Mouse (Mus musculus) lung, embryonic 15.5 days (tissue): ENCODE data around the gene Wbp11. TPM values are rescaled to one million over a fixed set of nuclear protein-coding genes. Genes with fewer than 3 reads are reported as not detected.

Experiments
- ATAC-seq: fragments of 200-750 bp; cut with Nextera tagmentation; 2 replicates; pipeline ENCODE4 v1.8.0; 2017; ENCODE audit warnings: moderate number of reproducible peaks, borderline replicate concordance; ENCODE audit not compliant: low FRiP score, low TSS enrichment; ENCODE audit errors: extremely low read depth
- H3K27ac ChIP-seq: fragments of 300-500 bp; sonication (generic); 2 replicates; pipeline ENCODE4 v1.5.1; 2015; ENCODE audit warnings: moderate library complexity, mild to moderate bottlenecking, inconsistent platforms
- H3K27me3 ChIP-seq: fragments of 300-500 bp; sonication (generic); 2 replicates; pipeline ENCODE4 v1.6.1; 2015; ENCODE audit warnings: inconsistent platforms
- H3K36me3 ChIP-seq: fragments of 300-500 bp; sonication (generic); 2 replicates; pipeline ENCODE4 v1.6.1; 2015; ENCODE audit warnings: inconsistent platforms
- H3K4me1 ChIP-seq: fragments of 300-500 bp; sonication (generic); 2 replicates; pipeline ENCODE4 v1.6.1; 2015; ENCODE audit warnings: inconsistent platforms
- H3K4me2 ChIP-seq: fragments of 300-500 bp; sonication (generic); 2 replicates; pipeline ENCODE4 v1.6.1; 2015; ENCODE audit warnings: inconsistent platforms, mild to moderate bottlenecking, moderate library complexity
- H3K4me3 ChIP-seq: fragments of 300-500 bp; sonication (generic); 2 replicates; pipeline ENCODE4 v1.5.1; 2015; ENCODE audit warnings: mild to moderate bottlenecking, inconsistent platforms
- H3K9ac ChIP-seq: fragments of 300-500 bp; sonication (generic); 2 replicates; pipeline ENCODE4 v1.6.1; 2015; ENCODE audit warnings: inconsistent platforms
- H3K9me3 ChIP-seq: fragments of 300-500 bp; sonication (generic); 2 replicates; pipeline ENCODE4 v1.6.1; 2016; ENCODE audit warnings: inconsistent platforms
- WGBS: fragments of 180-500 bp; shearing (Covaris S2); methylation state at CpG from one replicate; pipeline ENCODE4 v1.1.7; 2015; 5-methylcytosine and 5-hydroxymethylcytosine counted together
- microRNA-seq: library from miRNA; unstranded; fragments of <30 nt; microRNA quantifications from one replicate; pipeline ENCODE4, GENCODE M21; 2016
- polyA plus RNA-seq: library from polyadenylated mRNA; unstranded; fragments of >200 nt; fragmentation: Nextera tagmentation; extraction: Ambion mirVana; gene quantifications from 2 replicates; pipeline ENCODE4 v1.2.1, GENCODE M21; 2015

Gene Wbp11
- polyA plus RNA-seq, 1 experiment from 2014 or later: 101 TPM

GRCm38 (mm10) chr6:136776392-136776791 is 51.6 kb downstream of the Wbp11 start:
- Histone ChIP-seq H3K4me3 (no peak overlapping the region), H3K27me3 (no peaks in the 10 kb centered on the region), H3K4me1 (no peaks in the 10 kb centered on the region), H3K27ac (no peak overlapping the region), H3K4me2 (no peak overlapping the region), H3K9ac (no peak overlapping the region), H3K36me3 (no peaks in the 10 kb centered on the region), H3K9me3 (no peaks in the 10 kb centered on the region)
- 54% methylated on average over 1 of the region's 1 CpGs for WGBS
- no peak for ATAC-seq

GRCm38 (mm10) chr6:136769859-136770258 is 58.2 kb downstream of the Wbp11 start:
- ATAC-seq: peak; percentile 59; the same call in 1 of the 2 replicates
- Histone ChIP-seq H3K36me3 (no peaks in the 10 kb centered on the region), H3K4me1 (peaks cover 16% of the 10 kb centered on the region), H3K27ac (peak overlapping the region; percentile 32), H3K9me3 (no peaks in the 10 kb centered on the region), H3K27me3 (no peaks in the 10 kb centered on the region), H3K9ac (no peak overlapping the region), H3K4me2 (no peak overlapping the region), H3K4me3 (no peak overlapping the region)
- 60% methylated on average over 7 of the region's 7 CpGs for WGBS

- peak; percentile 49; the same call in 1 of the 2 replicates for ATAC-seq
- H3K9me3 ChIP-seq: no peaks in the 10 kb centered on the region
- H3K36me3 ChIP-seq: no peaks in the 10 kb centered on the region
- H3K27me3 ChIP-seq: no peaks in the 10 kb centered on the region
- H3K4me3 ChIP-seq: no peak overlapping the region
- 54% methylated on average over 8 of the region's 8 CpGs for WGBS
- H3K4me2 ChIP-seq: no peak overlapping the region
- H3K4me1 ChIP-seq: peaks cover 22% of the 10 kb centered on the region
- H3K9ac ChIP-seq: no peak overlapping the region
- peak overlapping the region; percentile 32 for H3K27ac ChIP-seq
Observed at GRCm38 (mm10) chr6:136769143-136769542, 58.9 kb downstream of the Wbp11 start.

GRCm38 (mm10) chr6:136763912-136764311 is 64.1 kb downstream of the Wbp11 start:
- ATAC-seq: peak; percentile 95
- H3K36me3 ChIP-seq: no peaks in the 10 kb centered on the region
- H3K9me3 ChIP-seq: no peaks in the 10 kb centered on the region
- peaks cover 21% of the 10 kb centered on the region for H3K4me1 ChIP-seq
- no peaks in the 10 kb centered on the region for H3K27me3 ChIP-seq
- H3K27ac ChIP-seq: peak overlapping the region; percentile 64; the same call in 1 of the 2 replicates
- 11% methylated on average over 1 of the region's 1 CpGs for WGBS
- H3K4me2 ChIP-seq: no peak overlapping the region
- no peak overlapping the region for H3K9ac ChIP-seq
- no peak overlapping the region for H3K4me3 ChIP-seq

Small RNAs within 50 kb of the gene (microRNA-seq; reads per million reads assigned to microRNA genes)
- not detected for gene Gm44364

Other genes with a start within 250 kb of the Wbp11 start
- gene Plbd1, start 166.3 kb downstream of the Wbp11 start, polyA plus RNA-seq: 4.0 and 4.9 TPM in 2 replicates
- 0.13 and 0.19 TPM in 2 replicates for gene Gucy2c, start 46.5 kb downstream of the Wbp11 start, polyA plus RNA-seq
- gene Hist4h4, start 23.8 kb downstream of the Wbp11 start, polyA plus RNA-seq: 0.81 and 0.89 TPM in 2 replicates
- 121 and 124 TPM in 2 replicates for gene H2afj, start 20.0 kb downstream of the Wbp11 start, polyA plus RNA-seq
- gene BC049715, start 607 bp downstream of the Wbp11 start, polyA plus RNA-seq: 2.0 and 2.1 TPM in 2 replicates
- 2.5 and 2.9 TPM in 2 replicates for gene Smco3, start 7.2 kb upstream of the Wbp11 start, polyA plus RNA-seq
- gene Art4, start 29.5 kb upstream of the Wbp11 start, polyA plus RNA-seq: 6.6 and 7.1 TPM in 2 replicates
- gene Mgp, start 47.6 kb upstream of the Wbp11 start, polyA plus RNA-seq: 918 and 931 TPM in 2 replicates
- 0.40 and 0.62 TPM in 2 replicates for gene Erp27, start 93.9 kb upstream of the Wbp11 start, polyA plus RNA-seq
- 0.47 TPM in 1 of 2 replicates, not detected in the other for gene Pde6h, start 95.6 kb upstream of the Wbp11 start, polyA plus RNA-seq
- gene Arhgdib, start 113.7 kb upstream of the Wbp11 start, polyA plus RNA-seq: 69.8 and 82.9 TPM in 2 replicates